Mouse (Mus musculus): ENCODE data around the gene Rnase9.
A peak's percentile ranks its signal among the peaks of the same experiment; 100 is the strongest.

The Rnase9 gene

GRCm38 (mm10) chr14:51041769-51042168 is at the start of gene Rnase9:
Gene Rnase9 (minus strand): TSS chr14:51041869.
- no peak for DNase-seq (ENCODE audit: low read depth, low spot score)

- DNase-seq (ENCODE audit: low read depth, low spot score): peak; percentile 88
These were observed 48.6 kb upstream of the Rnase9 start for GRCm38 (mm10) chr14:51090077-51090781.

GRCm38 (mm10) chr14:51089674-51090076 is 48.0 kb upstream of the Rnase9 start:
- no peak for DNase-seq (ENCODE audit: low read depth, low spot score)

- peak; percentile 97 for DNase-seq (ENCODE audit: low read depth, low spot score)
These were observed 47.5 kb upstream of the Rnase9 start for GRCm38 (mm10) chr14:51088970-51089673.

- peak; percentile 82 for DNase-seq (ENCODE audit: low read depth, low spot score)
These were observed 46.7 kb upstream of the Rnase9 start for GRCm38 (mm10) chr14:51088166-51088969.

- no peak for DNase-seq (ENCODE audit: low read depth, low spot score)
These were observed 46.1 kb upstream of the Rnase9 start for GRCm38 (mm10) chr14:51087762-51088161.

- no peak for DNase-seq (ENCODE audit: low read depth, low spot score)
These were observed 44.2 kb upstream of the Rnase9 start for GRCm38 (mm10) chr14:51085911-51086310.

GRCm38 (mm10) chr14:51085086-51085485 is 43.4 kb upstream of the Rnase9 start:
- no peak for DNase-seq (ENCODE audit: low read depth, low spot score)

- DNase-seq (ENCODE audit: low read depth, low spot score): no peak
These were observed 42.1 kb upstream of the Rnase9 start for GRCm38 (mm10) chr14:51083805-51084204.

- peak; percentile 74 for DNase-seq (ENCODE audit: low read depth, low spot score)
These were observed 41.2 kb upstream of the Rnase9 start for GRCm38 (mm10) chr14:51082599-51083581.

- DNase-seq (ENCODE audit: low read depth, low spot score): no peak
These were observed 39.4 kb upstream of the Rnase9 start for GRCm38 (mm10) chr14:51081035-51081434.

GRCm38 (mm10) chr14:51079180-51079579 is 37.5 kb upstream of the Rnase9 start:
- no peak for DNase-seq (ENCODE audit: low read depth, low spot score)

GRCm38 (mm10) chr14:51074335-51074734 is 32.7 kb upstream of the Rnase9 start, which contains the start of gene Olfr750:
Gene Olfr750 (minus strand): TSS chr14:51074435.
- no peak for DNase-seq (ENCODE audit: low read depth, low spot score)

- no peak for DNase-seq (ENCODE audit: low read depth, low spot score)
These were observed 27.9 kb upstream of the Rnase9 start for GRCm38 (mm10) chr14:51069617-51070016.

- DNase-seq (ENCODE audit: low read depth, low spot score): no peak
These were observed 27.3 kb upstream of the Rnase9 start for GRCm38 (mm10) chr14:51068956-51069355.

GRCm38 (mm10) chr14:51060761-51061160 is 19.1 kb upstream of the Rnase9 start:
- no peak for DNase-seq (ENCODE audit: low read depth, low spot score)

GRCm38 (mm10) chr14:51057401-51057831 is 15.7 kb upstream of the Rnase9 start, which contains the start of gene Rnase12:
Gene Rnase12 (minus strand): TSS chr14:51057661.
- no peak for DNase-seq (ENCODE audit: low read depth, low spot score)

GRCm38 (mm10) chr14:51054243-51055237 is 12.9 kb upstream of the Rnase9 start:
- no peak for DNase-seq (ENCODE audit: low read depth, low spot score)

GRCm38 (mm10) chr14:51053176-51053575 is 11.5 kb upstream of the Rnase9 start:
- no peak for DNase-seq (ENCODE audit: low read depth, low spot score)

- no peak for DNase-seq (ENCODE audit: low read depth, low spot score)
These were observed 10.3 kb upstream of the Rnase9 start for GRCm38 (mm10) chr14:51051941-51052340.

Data from forelimb bud, embryonic 11.5 days (tissue).